Mouse (Mus musculus) thymus, postnatal 0 days (tissue): Measurements from ENCODE around the gene Neurod2. TPM values are rescaled to one million over a fixed set of nuclear protein-coding genes. Genes with fewer than 3 reads are reported as not detected.
A peak's percentile ranks its signal among the peaks of the same experiment; 100 is the strongest.

Experiments
- DNase-seq: peaks from one replicate; pipeline ENCODE4 v3.0.0-alpha.2; 2015; ENCODE audit warnings: low spot score
- polyA plus RNA-seq: library from polyadenylated mRNA; unstranded; fragments of >200 nt; fragmentation: Nextera tagmentation; extraction: Ambion mirVana; gene quantifications from 2 replicates; pipeline ENCODE4 v1.2.1, GENCODE M21; 2015

Neurod2 gene
- polyA plus RNA-seq, 1 experiment from 2014 or later: not detected

GRCm38 (mm10) chr11:98355732-98356299 is 26.4 kb upstream of the Neurod2 start:
- DNase-seq: peak; percentile 84

GRCm38 (mm10) chr11:98354445-98354844 is 25.0 kb upstream of the Neurod2 start:
- no peak for DNase-seq

- DNase-seq: no peak
Observed at GRCm38 (mm10) chr11:98353651-98354211, 24.3 kb upstream of the Neurod2 start.

GRCm38 (mm10) chr11:98352272-98352990 is 23.0 kb upstream of the Neurod2 start:
- DNase-seq: no peak

- no peak for DNase-seq
Observed at GRCm38 (mm10) chr11:98349308-98349707, 19.9 kb upstream of the Neurod2 start.

GRCm38 (mm10) chr11:98348083-98348961 is 18.9 kb upstream of the Neurod2 start, which contains the start of gene Ppp1r1b:
Gene Ppp1r1b (plus strand): TSS chr11:98348404.
- DNase-seq: peak; percentile 70

GRCm38 (mm10) chr11:98347385-98348082 is 18.1 kb upstream of the Neurod2 start:
- no peak for DNase-seq

- DNase-seq: no peak
Observed at GRCm38 (mm10) chr11:98346168-98346567, 16.7 kb upstream of the Neurod2 start.

GRCm38 (mm10) chr11:98345253-98345652 is 15.8 kb upstream of the Neurod2 start:
- DNase-seq: peak; percentile 74

GRCm38 (mm10) chr11:98342000-98342945 is 12.8 kb upstream of the Neurod2 start:
- DNase-seq: peak; percentile 88

- no peak for DNase-seq
Observed at GRCm38 (mm10) chr11:98341174-98341573, 11.7 kb upstream of the Neurod2 start.

GRCm38 (mm10) chr11:98340597-98340996 is 11.1 kb upstream of the Neurod2 start:
- DNase-seq: no peak

- DNase-seq: no peak
Observed at GRCm38 (mm10) chr11:98339679-98340287, 10.3 kb upstream of the Neurod2 start.

- DNase-seq: no peak
Observed at GRCm38 (mm10) chr11:98339071-98339501, 9.6 kb upstream of the Neurod2 start.

GRCm38 (mm10) chr11:98338507-98338961 is 9.1 kb upstream of the Neurod2 start:
- no peak for DNase-seq

GRCm38 (mm10) chr11:98336245-98337107 is 7.0 kb upstream of the Neurod2 start:
- DNase-seq: no peak

GRCm38 (mm10) chr11:98335250-98335649 is 5.8 kb upstream of the Neurod2 start:
- no peak for DNase-seq
